Mouse (Mus musculus) layer of hippocampus, adult 9-10 months (tissue): ENCODE results near the gene Daxx.
"Not testable (repeated sequence)": the region's sequence is repeated elsewhere in the genome, so short reads cannot be mapped to it uniquely, and the experiment has no call there.

ENCODE experiments used
- DNase-seq: peaks from one replicate; pipeline ENCODE4 v3.0.0; 2022; ENCODE audit warnings: low spot score

Daxx gene

DNA sequence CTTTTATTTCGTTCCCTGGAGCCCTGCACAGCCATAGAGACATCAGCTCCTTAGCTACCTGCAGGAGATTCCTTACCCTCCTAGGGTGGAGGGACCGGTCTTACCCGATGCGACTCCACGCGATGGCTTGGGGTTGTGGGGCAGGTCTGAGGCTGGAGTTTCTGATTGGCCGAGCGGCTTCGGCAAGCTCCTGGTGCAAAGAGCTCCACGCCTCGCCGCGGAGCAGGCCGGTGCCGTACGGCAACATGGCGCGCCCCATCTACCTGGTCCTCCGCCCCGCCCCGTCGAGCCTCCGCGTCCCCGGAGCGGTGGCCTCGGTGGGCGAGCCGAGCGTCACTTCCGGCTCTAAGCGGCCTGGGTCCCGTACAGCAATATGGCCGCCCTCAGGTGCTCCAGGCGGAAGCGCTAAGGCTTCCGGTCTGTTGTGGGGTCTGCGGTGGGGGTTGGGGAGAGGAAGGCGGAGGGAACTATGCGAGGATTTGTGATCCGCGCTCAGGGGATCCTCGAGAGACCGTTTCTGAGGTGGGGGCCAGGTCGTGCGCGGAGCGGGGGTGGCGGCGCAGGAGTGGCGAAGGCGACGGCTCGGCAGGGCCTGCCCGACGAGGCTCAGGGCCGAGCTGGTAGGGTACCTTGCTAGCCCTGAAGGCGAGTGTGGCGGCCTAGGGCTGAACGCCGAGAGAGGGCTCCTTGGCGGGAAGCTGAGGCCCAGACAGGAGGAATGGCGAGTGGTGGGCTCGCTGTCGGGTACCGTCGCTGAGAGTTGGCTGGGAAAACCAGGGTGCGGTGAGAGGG is at the start of gene Daxx:
Gene Daxx (plus strand): TSS at position 338 of the 792 bp plus-strand sequence.
- DNase-seq: peak; percentile 88

DNA sequence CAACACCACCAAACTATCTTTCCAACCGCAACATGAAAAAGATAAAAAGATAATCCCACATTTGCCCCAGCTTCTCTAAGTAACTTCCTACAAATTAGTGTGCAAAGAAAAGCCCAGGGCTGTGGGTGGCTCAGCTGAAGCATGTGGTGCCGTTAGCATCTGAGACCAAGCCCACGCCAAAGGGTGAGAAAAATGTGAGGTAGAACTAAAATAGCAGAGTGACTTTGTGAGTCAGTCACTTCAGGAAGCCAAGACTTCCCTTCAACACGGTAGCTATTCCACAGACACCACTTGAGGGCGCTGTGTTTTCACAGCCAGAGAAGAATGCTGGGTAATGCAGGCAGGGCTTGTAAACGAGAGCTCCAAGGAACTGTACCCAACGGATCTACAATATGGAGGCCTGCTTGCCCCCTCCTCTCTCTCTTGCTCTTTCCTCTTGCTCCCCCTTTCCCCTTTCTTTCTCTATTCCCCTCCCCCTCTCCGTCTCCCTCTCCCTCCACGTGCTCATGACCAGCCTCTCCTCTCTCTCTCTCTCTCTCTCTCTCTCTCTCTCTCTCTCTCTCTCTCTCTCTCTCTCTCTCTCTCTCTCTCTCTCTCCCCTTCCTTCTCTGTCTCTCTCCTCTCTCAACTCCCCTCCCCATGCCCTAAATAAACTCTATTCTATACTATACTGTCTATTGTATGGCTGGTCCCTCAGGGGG is 43.7 kb upstream of the Daxx start:
- peak; percentile 53 for DNase-seq

DNA sequence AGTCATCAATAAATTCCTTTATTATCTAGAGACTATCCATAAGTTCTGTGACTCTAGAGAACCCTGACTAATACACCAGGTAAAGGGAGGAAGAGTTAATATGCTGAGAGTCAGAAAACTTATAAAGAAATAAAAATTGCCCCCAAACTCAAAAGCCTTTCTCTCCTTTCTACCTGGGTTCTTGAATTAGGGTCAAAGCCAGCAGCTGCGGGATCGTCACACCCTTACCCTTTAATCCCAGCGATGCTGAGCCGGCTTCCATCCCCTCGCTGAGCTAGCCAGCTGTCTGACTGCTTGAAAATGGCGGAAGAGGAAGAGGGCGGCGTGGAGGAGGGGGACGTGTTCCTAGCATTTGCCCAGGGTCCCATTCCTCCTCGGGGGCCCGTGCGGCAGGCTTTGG is 35.7 kb upstream of the Daxx start, which contains the start of gene Gm7029:
Gene Gm7029 (plus strand): TSS at position 301 of the 400 bp plus-strand sequence.
- not testable (repeated sequence) for DNase-seq

DNA sequence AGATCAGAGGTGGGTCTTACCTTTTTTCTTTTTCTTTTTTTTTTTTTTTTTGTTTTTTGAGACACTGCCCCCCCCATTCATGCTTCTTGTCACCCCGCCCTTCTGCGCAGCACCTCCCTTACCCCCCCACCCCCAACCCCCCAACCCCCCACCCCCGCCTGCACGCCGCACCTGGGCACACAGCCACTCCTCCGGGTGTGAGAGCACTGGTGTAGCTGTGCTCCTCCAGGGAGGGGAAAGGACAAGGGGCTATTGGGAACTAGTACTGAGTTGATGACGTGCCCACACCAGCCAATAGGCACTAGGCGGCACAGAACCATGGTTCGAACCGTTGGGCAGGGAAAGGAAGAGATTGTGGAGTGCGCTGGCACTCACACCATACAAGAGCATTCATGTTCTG is 34.8 kb upstream of the Daxx start:
- no peak for DNase-seq

DNA sequence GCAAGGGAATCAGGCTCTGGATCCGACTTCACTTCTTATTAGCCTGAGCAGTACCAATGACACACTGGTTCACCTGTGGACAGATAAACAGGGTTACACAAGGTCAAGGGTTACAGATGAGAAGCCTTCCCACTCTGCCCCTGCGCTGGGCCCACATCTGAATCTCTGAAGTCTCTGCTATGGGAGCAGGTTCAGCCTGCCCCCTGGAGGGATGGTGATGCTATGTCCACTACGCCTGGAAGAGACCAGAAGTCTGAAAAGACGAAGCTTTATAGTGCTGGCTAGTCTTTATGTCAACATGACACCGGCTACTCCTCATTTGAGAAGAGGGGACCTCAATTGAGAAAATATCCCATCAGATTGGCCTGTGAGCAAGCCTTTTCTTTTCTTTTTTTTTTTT is 33.4 kb upstream of the Daxx start:
- DNase-seq: not testable (repeated sequence)

DNA sequence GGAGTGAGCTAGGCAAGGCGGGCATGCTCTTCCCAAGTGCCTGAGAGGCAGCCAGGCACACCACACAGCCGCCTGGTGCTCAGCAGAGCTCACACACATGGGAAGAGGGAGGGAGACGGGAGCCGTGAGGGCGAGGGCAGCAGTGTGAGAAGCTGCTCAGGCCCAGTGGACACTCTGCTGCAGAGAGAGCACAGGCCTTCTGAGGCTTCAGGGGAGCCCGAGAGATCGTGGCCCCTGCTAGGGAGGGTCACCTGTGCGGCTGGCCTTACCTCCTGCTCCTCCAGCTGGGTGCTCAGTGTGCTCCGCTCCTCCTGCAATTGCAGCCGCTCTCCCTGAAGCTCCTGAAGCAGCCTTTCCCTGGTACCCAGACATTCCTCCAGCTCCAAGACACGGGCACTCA is 24.9 kb upstream of the Daxx start:
- DNase-seq: not testable (repeated sequence)

DNA sequence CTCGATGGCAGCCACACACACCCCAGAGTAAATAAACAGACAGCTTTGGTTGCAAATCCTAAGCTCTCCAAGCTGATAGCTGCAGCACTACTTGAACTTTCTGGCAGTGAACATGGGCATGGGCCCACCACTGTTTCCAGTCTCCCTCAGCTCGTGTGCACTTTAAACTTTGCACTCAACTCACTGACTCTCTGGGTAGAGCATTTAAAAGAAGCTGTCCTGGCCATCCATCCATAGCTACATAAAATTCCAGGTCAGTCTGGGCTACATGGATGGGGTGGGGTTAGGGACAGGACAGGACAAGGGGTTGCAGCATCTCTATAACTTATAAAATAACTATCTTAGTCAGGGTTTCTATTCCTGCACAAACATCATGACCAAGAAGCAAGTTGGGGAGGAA is 21.4 kb upstream of the Daxx start:
- DNase-seq: not testable (repeated sequence)

DNA sequence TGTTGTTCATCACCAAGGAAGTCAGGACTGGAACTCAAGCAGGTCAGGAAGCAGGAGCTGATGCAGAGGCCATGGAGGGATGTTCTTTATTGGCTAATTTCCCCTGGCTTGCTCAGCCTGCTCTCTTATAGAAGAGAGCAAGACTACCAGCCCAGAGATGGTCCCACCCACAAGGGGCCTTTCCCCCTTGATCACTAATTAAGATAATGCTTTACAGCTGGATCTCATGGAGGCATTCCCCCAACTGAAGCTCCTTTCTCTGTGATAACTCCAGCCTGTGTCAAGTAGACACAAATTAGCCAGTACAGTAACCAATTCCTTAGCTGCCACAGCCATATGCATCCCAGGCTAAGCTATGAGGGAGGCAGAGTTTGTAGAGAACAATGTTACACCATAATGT is 21.0 kb upstream of the Daxx start:
- DNase-seq: not testable (repeated sequence)

DNA sequence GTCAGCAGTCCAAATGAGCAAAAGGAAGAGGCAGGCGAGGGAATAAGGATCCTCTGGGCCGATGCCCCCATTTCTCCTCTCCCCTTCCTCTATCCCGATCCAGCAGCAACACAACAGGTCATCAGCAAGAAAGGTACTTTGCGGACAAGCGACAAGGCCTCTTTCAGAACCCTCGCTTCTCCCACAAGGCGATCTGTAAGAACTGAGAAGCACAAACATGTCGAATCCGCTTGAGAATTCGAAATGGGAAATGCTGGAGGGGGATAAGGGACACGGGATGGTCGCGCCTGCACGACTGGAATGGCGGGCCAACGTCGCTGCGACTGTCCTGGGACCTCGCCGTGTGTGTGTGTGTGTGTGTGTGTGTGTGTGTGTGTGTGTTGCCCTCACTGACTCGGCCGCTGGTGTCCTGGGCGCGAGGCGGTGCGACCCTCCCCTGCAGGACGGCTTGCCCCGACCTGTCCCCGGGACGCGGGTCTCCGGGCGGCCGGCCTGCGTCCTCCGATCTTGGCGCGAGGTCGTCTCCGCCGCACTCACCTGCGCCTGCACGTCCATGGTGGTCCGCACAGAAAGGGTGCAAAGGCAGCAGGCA is 19.2 kb upstream of the Daxx start:
- DNase-seq: not testable (repeated sequence)

DNA sequence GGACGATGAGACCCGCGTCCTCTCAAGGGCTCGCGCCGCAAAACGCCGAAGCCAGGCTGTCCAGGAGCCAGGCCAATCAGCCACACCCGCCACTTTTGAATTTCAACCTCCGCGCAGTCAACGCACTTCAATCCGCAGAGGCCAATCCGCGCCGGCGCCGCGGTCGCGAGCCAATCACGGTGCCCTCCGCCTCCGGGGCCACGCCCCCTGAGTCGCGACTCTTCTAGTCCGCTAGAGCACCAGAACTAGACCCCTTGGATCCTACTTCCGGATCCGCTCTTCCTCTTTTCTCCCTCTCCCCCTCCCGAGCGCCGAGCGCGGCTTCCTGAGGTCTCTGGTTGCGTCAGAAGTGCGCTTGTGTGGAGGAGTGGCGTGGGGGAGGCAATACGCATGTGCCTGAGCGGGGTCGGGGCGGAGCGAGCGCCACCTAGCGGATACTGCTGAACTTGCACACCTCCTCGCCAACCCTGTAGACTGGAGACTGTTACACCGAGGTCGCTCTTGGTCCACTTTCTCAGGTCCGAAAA is 18.6 kb upstream of the Daxx start, which contains the start of gene Kifc1:
Gene Kifc1 (minus strand): TSS at position 129 of the 527 bp plus-strand sequence.
- DNase-seq: peak; percentile 97

DNA sequence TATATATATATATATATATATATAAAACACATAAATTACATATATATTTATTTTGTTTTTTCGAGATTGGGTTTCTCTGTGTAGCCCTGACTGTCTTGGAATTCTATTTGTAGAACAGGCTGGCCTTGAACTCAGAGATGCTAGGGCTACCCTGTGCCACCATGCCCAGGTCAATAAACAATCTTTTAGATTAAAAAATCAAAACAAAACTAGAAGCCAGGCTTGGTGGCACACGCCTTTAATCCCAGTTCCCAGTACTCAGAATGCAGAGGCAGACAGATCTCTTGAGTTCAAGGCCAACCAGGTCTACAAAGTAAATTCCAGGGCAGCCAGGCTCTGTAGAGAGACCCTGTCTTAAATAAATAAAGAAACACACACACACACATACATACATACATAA is 17.9 kb upstream of the Daxx start:
- DNase-seq: no peak

DNA sequence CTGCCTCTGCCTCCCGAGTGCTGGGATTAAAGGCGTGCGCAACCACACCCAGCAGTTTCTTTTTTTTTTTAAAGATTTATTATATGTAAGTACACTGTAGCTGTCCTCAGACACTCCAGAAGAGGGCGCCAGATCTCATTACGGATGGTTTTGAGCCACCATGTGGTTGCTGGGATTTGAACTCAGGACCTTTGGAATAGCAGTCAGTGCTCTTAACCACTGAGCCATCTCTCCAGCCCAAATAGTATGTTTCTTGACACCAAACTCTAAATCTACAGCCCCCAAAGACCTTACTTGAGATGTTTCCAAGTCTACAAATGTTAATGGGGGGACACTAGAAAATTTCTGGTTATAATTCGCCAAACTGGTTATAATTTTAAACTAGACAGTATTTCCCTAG is 17.3 kb upstream of the Daxx start:
- not testable (repeated sequence) for DNase-seq

DNA sequence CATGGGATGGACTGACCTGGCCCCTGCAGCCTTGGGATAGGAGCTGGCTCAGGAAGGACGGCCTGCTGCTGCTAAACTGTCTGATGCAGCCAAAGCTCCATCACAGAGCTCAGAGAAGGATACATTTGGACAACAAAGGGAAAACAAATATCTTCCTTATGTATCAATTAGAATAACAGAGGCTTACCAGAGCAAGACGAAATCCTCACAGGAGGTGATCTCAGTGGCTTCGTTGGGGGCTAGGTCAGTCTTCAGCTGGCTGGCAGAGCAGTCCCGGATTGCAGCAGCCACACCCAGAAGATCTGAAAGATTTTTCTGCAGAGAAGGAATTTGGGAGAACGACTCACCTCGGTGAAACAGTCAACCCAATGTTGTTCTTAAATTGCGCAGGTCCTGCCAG is 16.8 kb upstream of the Daxx start:
- DNase-seq: no peak

DNA sequence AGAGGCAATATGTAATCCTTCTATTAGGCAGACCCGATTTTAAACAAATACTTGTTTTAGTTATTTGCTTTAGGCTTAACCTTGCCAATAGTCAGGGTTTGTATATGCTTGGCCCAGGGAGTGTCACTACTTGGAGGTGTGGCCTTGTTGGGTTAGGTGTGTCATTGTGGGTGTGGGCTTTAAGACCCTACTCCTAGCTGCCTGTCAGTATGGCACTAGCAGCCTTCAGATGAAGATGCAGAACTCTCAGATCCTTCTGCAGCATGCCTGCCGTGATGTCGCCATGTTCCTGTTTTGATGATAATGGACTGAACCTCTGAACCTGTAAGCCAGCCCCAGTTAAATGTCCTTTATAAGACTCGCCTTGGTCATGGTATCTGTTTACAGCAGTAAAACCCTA is 16.2 kb upstream of the Daxx start:
- not testable (repeated sequence) for DNase-seq

DNA sequence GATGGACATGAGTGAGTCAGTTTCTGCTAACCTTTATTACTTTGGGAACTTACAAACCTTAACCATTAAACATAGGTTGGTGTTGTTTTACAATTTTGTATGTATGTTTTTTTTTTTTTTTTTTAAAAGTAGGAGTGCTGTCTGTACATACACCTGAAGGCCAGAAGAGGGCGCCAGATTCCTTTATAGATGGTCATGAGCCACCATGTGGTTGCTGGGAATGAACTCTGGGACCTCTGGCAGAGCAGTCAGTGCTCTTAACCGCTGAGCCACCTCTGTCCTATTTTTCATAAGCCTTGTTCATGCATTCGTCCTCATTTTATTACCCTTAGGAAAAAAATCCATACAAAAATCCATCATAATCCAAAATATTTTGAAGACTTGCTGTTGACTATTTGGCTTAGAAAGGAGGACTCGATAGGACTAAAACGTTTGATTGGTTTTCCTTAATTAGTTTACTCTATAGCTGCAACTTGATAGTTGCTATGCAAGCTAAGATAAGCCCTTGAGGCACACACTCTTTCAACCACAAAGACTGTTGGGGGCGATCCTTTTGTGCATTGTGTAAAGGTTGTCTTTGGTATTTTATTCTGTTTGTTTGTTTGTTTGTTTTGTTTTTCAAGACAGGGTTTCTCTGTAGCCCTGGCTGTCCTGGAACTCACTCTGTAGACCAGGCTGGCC is 12.0 kb upstream of the Daxx start:
- DNase-seq: no peak

DNA sequence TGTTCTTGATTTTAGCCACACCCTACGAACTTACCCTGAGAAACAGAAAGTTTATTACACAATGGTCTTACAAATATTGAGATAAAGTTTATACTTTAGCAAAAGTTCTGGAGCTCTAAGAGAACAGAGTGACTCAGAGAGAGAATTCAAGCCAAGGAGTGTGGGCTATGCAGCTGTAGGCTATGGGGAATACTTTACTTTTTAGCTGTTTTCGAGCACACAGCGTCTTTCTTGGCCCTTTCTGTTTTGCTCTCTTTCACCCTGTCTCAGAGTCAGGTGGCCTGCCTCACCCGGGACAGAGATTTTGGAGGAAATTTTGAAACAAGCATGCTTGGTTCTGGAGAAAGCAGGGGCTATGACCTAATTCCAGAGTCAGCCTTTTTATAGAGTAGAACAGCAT is 11.0 kb upstream of the Daxx start:
- DNase-seq: not testable (repeated sequence)

DNA sequence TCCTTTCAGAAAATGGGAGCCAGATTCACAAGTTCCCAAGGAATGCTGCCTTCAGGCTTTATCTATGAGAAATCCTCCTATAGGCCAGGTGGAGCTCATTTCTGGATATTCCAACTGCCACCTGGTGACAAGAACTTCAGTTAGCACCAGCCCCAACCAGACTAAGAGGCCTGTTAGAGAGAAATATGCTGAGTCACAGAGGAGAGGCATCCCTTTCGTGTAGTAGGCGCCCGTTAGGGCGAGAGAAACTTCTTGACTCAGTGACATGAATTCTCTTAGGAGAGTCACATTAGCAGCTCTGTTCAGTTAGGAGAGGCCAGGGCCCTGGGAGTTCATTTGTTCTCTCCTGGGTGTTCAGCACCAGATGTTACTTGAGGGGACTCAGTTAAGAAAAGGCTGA is 9.6 kb upstream of the Daxx start:
- no peak for DNase-seq

DNA sequence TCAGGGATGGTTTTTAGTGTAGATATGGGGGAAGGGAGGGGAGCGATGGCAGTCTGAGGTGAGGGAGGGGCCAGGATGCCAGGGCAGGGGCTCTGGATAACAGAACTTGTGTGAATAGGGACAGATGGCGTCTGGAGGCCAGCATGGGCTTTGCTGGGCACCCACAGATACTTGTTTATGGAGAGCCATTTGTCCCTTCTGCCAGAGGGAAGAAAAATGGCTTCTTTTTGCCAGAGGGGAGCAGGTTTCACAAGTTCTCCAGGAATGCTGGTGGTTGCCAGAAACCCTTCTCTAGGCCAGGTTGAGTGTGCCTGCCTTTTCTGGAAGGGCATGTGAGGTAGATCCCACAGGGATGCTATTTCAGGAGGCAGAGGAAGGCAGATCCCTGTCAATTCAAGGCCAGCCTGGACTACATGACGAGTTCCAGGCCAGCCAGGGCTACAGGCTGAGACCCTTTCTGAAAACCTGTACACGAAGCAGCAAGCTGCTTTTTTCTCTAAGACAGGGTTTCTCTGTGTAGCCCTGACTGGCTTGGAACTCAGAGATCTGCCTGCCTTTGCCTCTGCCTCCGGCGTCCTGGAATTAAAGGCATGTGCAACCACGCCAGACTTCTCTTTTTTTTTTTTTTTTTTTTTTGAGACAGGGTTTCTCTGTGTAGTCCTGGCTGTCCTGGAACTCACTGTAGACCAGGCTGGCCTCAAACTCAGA is 8.8 kb upstream of the Daxx start:
- DNase-seq: no peak

DNA sequence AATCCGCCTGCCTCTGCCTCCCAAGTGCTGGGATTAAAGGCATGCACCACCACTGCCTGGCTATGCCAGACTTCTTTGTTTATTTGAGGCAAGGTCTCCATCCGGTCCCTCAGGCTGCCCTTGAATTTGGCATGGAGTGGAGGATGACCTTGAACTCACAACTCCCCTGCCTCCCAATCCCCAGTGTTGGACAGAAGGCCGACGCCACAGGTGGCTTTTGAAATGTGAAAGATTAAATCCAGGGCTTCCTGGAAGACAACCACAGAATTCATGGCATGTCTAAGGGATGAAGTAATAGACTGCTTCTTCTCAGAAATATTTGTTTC is 8.3 kb upstream of the Daxx start:
- DNase-seq: no peak

DNA sequence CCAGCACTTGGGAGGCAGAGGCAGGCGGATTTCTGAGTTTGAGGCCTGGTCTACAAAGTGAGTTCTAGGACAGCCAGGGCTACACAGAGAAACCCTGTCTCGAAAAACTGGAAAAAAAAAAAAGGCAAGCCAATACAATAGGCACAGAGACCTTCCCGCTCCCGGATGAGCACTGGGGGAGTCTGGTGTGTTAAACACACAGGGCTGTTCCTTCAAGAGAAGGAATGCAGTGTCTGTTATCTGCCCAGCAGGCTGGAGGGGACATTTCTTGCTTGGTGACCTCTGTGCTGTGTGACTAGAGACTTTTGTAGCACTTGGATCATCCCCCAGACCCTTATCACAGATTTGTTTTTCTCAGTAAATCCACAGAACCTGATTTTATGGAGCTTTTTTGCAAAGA is 7.6 kb upstream of the Daxx start:
- no peak for DNase-seq

DNA sequence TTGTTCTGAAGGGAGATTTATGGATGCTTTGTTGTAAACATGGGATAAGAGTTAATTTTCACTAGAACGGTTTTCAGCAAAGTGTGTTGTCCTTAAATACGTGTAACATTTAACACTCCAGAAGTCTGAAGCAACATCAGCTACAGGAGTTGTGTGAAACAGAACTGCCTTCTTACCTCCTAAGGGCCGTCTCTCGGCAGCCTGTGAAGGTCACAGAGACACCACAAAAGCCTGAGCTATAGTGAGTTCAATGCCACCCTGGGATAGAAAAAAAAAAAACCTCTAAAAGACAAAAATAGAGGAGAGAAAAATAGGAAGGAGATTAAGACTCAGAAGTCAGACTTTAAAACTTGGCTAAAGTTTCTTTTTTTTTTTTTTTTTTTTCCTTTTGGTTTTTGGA is 7.1 kb upstream of the Daxx start:
- DNase-seq: no peak

DNA sequence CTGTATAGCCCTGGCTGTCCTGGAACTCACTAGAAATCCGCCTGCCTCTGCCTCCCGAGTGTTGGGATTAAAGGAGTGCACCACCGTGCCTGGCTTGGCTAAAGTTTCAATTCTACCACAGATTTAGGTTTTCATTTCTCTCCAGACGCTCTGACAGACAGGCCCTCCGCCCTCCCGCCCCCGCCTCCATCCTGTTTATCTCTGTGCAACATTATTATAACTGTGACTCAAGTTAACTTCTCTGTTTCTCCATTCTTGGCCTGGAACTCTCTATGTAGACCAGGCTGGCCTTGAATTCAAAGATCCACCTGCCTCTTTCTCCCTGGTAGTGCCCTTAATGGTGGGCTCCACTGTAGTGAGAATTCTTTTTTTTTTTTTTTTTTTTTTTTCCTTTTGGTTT is 6.7 kb upstream of the Daxx start:
- DNase-seq: no peak
